Mouse (Mus musculus) fibroblast of lung, adult 2 months (primary cell): ENCODE measurements around the gene Ntng2.
A peak's percentile ranks its signal among the peaks of the same experiment; 100 is the strongest.

Experiments
- DNase-seq: peaks from one replicate; pipeline ENCODE4 v3.0.0-alpha.2; 2011; ENCODE audit warnings: low read depth

Ntng2 gene

GRCm38 (mm10) chr2:29235811-29236210, 17.0 kb downstream of the Ntng2 start:
- no peak for DNase-seq

GRCm38 (mm10) chr2:29235026-29235425, 17.8 kb downstream of the Ntng2 start:
- no peak for DNase-seq

- no peak for DNase-seq
Measured at GRCm38 (mm10) chr2:29234002-29234401, 18.8 kb downstream of the Ntng2 start.

DNA sequence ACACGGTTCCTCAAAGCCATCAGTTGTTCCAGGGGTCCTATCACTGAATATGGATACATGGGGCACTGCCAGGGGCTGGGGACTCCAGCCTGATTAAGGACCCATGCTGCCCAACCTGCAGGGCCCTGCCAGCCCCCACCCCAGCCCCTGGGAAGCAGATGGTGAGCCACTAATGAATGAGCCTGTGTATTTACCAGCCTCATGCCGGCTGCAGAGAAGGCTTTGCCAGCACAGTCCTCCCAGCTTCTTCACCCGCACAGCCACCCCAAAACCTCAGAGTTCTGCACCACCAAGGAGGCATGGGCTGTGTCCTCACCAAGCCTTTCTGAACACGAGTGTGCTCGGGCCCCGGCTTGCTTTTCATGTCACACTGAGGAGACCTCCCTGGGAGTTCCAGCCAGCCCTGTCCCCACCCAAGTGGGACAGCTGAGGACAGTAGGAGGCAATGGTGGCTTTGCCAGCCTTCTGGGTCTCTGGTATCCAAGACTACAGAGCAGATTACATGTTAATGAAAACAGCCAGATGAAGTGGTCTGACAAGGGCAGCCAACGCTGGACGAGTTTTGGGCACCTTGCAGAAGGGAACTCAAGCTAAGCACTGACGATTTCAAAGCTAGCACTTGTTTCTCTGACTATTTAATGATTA, 22.5 kb downstream of the Ntng2 start:
- no peak for DNase-seq

- no peak for DNase-seq
Measured at GRCm38 (mm10) chr2:29226671-29227070, 26.1 kb downstream of the Ntng2 start.

DNA sequence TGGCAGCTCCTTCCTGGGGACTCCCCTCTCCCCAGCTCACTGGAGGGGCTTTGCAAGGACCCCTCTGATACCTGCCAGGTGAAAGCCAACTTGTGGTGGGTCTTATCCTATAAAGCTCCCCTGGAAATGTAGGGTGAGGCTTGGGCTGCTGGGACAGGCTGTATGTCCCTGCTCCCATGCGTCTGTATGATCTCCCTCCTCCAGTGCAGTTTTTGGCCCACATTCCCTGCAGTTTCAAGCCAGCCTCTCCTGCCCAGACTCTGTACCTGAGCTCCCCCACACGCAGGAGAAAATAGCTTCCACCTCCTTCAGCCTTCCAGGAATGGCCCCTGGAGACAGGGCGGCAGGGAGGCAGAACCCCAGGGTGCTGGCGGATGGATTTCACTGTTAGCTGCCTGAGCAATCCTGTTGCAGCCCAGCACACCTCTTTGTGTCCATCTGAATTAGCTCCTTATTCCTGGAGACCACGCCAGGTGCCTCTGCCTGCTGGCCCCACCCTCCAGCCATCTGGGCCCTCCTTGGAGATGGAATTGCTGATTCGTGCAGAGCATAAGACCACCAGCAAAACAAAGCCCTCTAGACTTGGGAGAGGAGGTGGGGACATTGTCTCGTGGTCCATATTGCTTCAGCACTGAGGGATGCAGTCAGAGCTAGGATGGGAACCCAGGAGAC, 29.1 kb downstream of the Ntng2 start:
- no peak for DNase-seq

GRCm38 (mm10) chr2:29222302-29222701, 30.5 kb downstream of the Ntng2 start:
- no peak for DNase-seq

DNA sequence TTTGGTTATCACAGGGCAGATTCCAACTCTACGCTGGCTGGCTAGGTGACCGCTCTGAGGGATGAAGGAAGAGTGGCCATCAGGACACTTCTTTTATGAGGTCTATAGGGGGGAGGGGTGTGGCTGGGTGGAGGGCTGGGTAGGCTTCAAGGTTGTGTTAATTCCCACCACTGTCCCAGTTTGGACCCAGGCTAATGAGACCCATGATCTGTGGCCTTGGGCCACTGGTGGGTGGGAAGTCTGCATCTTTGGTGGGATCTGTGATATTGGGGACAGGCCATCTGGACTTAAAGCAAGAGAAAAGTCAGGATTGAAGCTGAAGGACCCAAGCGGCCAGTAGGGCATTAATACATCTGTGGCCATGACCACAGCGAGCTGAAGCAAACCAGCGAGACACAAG, 34.0 kb downstream of the Ntng2 start:
- no peak for DNase-seq

GRCm38 (mm10) chr2:29217897-29218296, 34.9 kb downstream of the Ntng2 start:
- DNase-seq = peak; percentile 52

- DNase-seq = no peak
Measured at GRCm38 (mm10) chr2:29217042-29217441, 35.8 kb downstream of the Ntng2 start.

DNA sequence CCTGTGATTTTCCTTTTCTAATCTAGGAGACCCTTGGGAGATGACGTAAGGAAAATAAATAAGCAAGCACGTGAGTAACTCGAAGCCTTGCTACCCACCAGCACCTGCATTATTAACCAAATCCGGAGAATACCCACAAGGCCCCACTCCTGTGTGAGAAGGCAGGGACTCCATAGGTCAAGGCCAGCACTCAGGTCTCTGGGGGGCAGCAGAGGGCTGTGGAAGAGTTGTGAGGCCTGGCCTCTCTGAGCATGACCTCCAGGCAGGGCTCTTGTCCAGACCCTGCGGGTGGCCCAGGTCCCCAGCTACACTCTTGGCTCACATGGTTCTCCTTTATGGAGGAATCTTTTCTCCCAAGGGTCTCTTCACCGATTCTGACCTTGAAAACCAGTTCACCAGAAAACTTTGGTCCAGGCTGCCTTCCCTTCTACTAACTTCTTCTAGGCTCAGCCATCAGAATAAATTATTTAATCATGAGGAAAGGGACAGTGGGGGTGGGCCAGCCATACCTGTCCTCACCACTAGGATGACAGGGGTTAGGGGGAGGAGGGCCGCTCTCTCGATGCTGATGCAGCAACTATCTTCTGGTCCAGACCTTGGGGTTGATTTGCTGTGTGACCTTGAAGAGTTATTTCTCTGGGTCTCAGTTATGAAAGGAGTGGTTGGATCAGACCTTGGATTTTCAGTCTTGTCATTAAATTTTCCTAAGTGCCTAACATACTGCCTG, 36.4 kb downstream of the Ntng2 start:
- no peak for DNase-seq

DNA sequence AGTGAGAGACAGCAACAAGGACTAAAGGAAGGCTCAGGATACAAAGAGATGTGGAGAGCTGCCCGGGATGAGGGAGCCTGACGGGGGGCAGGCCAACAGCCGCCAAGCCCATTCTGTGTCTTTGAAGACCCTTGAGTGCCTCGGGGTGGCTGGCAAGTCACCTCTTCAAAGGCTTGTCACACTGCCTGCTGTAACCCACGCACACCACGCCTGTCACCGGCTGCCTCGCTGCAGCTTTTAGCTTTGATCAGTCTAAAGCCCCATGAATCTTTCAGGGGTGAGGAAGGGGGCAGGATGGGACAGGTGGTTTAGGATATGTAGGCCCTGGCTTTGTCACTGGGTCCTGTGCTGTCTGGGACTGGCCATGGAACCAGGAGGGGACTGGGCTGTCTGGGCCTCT, 46.6 kb downstream of the Ntng2 start:
- DNase-seq = no peak

DNA sequence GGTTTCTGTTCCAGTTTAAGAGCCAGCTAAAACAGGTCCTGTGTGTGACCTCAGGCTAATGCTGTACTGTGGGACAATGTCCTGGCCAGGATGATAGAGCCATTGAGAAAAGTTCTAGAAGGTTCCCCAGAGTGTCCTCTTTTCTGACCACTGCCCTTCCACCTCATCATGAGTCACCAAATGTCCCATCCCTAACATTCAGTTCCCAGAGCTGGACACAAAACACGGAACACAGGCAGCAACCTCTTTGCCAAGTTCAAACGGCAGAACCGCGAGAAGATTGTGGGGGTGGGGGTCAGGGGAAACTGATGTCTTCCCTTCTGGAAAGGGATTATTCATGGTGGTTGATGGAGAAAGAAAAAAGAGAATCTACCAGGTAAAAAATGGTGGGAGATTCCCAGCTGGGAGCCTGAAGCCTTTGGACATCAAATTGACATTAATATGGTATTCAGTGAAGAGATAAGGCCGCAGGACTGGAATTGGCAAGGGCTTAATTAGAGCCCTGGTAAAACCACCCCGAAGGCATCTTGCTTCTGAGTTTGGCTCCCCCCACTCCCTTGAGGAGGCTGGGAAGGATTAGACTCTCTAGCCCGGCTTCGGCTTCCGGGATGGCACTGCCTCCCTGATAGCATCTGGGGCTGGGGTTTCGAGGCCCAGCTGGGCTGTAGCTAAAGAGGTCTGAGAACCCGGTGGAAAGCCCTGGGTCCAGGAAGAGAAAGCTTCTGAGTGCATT, 51.4 kb downstream of the Ntng2 start:
- no peak for DNase-seq

DNA sequence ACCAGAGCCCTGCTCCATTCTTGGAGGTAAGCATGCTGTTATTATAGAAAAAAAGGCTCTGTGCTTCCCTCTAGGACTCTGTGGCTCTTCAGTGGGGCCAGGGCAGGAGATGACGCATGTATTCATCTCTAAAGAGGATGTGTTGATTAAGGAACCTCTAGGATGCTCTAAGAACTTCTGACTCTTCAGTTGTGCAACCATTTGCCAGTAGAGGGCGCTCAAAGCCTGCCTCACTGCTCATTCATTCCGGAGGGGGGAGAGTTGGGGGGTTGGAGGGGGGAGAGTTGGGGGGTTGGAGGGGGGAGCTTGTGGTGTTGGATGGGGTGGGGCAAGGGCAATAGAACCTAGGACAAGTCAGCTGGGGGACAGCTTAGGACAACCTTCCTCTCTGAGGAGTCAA, 52.9 kb downstream of the Ntng2 start:
- DNase-seq = no peak

DNA sequence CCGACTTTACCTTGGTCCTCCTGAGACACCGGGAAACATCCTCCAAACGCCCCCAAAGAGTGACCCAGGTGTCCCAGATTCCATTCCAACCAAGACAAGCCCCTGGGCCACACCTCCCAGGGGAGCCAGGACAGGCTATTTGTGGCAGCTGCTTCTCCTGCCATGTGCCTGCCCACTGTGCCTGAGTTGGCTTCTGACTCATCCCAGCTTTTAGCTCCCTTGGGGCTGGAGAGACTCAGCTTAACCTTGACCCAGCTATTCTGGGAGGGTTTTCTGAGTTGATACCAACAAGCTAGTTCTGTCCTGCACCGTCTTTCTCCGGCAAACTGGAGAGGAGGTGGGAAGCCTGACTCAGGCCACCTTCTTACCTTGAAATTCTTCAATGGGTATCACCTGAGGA, 54.4 kb downstream of the Ntng2 start:
- DNase-seq = no peak

- DNase-seq = no peak
Measured at GRCm38 (mm10) chr2:29196844-29197243, 56.0 kb downstream of the Ntng2 start.

GRCm38 (mm10) chr2:29194547-29195463, 58.0 kb downstream of the Ntng2 start:
- DNase-seq = no peak

DNA sequence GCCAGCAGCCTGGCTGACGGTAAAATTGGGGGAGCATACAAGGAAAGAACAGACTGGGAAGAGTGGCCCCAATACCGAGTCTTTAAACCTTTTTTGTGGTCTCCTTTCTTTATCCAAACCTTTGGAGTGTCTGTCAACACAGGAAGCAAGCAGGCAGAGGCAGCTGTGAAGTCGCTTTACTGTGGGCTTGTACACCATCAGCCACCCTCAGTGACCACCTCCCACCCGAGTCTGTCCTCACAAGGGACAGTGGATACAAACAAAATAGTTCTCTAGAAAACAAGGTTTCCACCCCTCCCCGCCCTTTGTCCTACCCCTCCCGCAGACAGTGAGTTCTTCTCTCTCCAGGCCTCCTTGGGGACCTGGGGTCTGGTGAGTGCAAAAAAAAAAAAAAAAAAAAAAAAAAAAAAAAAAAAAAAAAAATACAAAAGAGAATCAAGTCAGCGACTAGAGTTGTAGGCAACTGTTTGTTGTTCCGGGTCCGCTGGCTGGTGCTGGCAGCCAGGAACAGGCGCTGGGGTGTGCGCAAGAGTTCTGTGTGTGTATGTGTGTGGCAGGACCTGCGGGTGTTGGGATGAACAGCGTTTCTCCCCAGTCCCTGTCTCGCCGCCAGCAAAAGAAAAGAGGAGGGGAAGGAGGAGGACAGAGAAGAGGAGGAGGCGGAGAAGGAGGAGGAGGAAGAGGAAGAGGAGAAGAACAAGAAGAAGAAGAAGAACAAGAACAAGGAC, 58.8 kb downstream of the Ntng2 start:
- no peak for DNase-seq

DNA sequence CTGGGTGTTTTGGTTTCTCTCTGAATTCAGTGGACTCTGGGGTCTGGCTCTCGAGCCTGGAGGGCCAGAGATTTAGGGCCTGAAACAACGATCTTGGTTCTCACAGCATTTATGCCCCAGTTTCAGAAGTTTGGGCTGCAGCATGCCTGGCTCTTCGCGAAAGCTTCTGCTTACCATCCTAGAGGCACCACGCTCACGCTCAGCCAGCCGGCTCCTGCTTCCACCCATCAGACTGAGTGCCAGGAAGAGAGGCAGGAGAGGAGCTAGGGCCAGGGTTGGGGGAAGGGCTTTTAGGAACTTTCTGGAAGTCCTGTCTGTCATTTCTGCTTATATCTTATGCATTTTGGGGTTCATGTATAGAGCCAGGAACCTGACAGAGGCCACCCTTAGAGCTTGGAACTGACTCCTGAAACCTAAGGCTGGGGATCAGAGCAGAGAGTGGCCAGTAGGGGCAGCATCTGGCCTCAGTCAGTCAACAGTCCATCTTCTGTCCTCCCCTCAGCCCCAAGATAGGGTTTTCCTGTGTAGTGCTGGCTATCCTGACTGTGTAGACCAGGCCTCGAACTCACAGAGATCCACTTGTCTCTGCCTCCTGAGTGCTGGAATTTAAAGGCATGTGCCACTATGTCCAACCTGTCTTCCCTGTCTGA, 60.1 kb downstream of the Ntng2 start:
- DNase-seq = no peak
